Mouse (Mus musculus) embryonic fibroblast, embryonic 13.5 days (primary cell): ENCODE measurements around the gene Rlim. TPM values are rescaled to one million over a fixed set of nuclear protein-coding genes. Genes with fewer than 3 reads are reported as not detected.

Experiments
- H3K27ac ChIP-seq: 2 replicates; pipeline ENCODE4 v1.5.1; 2012; ENCODE audit warnings: low read length, control low read depth, inconsistent platforms; ENCODE audit not compliant: insufficient read depth
- H3K4me1 ChIP-seq: 2 replicates; pipeline ENCODE4 v1.6.1; 2011; ENCODE audit warnings: low read length; ENCODE audit not compliant: control insufficient read depth, insufficient read depth
- H3K4me3 ChIP-seq: 2 replicates; pipeline ENCODE4 v1.5.1; 2011; ENCODE audit warnings: mild to moderate bottlenecking, control low read depth, low read length; ENCODE audit not compliant: insufficient read depth
- CTCF ChIP-seq: IDR thresholded peaks from 2 replicates; pipeline ENCODE4 v1.5.1; 2011; ENCODE audit warnings: mild to moderate bottlenecking, control low read depth, low read length, moderate library complexity, borderline replicate concordance; ENCODE audit not compliant: insufficient read depth
- POLR2A ChIP-seq: IDR thresholded peaks from 2 replicates; pipeline ENCODE4 v1.6.1; 2011; ENCODE audit warnings: low read depth, mild to moderate bottlenecking, control low read depth, low read length, moderate library complexity
- polyA plus RNA-seq: library from polyadenylated mRNA; stranded (reverse); fragments of >200 nt; gene quantifications from 2 replicates; pipeline ENCODE4 v1.2.4, GENCODE M21; 2011; ENCODE audit warnings: low read depth; ENCODE audit not compliant: missing spikeins, insufficient read length

Gene Rlim
- polyA plus RNA-seq, 1 experiment = 90.1 TPM

GRCm38 (mm10) chrX:103981806-103982205 lies 722 bp upstream of the Rlim start:
- TF ChIP-seq CTCF = no peak
- no peak for TF ChIP-seq POLR2A
- H3K4me3 ChIP-seq = no peak overlapping the region
- H3K4me1 ChIP-seq = no peaks in the 10 kb centered on the region
- peak overlapping the region; percentile 84 for H3K27ac ChIP-seq

DNA sequence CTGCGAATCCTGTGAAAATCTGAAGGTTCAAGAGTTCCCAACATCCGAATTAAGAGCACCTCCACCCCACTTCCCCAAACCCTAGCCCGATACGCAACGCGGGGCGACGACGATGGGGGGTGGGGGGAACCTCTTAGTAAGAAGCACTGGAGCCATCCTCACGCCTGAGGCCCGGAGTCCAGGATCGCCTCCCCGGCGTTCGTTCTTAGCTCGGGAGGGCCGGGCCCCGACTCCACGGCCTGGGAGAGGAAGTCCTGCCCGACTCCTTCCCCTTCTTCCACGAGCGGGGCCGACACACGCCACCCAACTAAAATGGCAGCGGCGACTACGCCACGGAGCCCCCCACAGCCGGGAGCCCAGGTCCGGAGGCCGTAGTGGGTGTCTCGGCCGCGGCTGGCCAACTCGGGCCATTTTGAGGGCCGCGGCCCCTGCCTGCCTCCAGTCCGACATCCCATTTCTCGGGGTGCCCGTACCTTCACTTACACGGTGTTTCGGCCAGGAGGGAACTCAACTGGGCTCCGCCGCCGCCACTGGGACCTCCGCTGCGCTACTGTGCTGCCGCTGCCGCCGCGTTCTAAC lies 405 bp downstream of the Rlim start:
- Histone ChIP-seq H3K4me3 (peak overlapping the region; percentile 75), H3K4me1 (no peaks in the 10 kb centered on the region), H3K27ac (peak overlapping the region; percentile 72)
- TF ChIP-seq CTCF (no peak), POLR2A (no peak)

- H3K4me3 ChIP-seq = peak overlapping the region; percentile 75
- TF ChIP-seq CTCF = no peak
- no peak for TF ChIP-seq POLR2A
Observed at GRCm38 (mm10) chrX:103980036-103980435, 1.0 kb downstream of the Rlim start.

GRCm38 (mm10) chrX:103939701-103940100 lies 41.4 kb downstream of the Rlim start:
- Histone ChIP-seq H3K27ac (no peak overlapping the region), H3K4me3 (no peak overlapping the region), H3K4me1 (no peaks in the 10 kb centered on the region)
- TF ChIP-seq CTCF = no peak
- no peak for TF ChIP-seq POLR2A

More at GRCm38 (mm10) chrX:103980036-103980435, 1.0 kb downstream of the Rlim start:
- Histone ChIP-seq H3K4me1 (no peaks in the 10 kb centered on the region), H3K27ac (peak overlapping the region; percentile 72)

DNA sequence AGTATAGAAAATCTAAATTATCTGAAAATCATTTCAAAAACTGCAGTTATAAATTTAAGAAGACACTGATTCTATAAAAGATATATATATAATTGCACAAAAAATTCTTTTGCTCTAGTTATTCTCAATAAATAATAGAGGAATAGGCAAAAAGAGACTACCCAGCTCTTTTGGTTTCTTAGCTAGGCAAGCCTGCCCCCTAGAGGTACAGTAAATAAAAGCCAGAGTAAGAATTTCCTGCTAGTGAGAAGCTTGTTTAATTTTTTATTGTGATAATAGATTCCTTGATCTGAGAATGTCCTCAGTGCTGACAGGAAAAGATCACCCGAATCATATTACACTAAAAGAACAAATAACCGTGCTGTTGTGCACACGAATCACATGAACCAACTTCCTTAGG lies 43.8 kb downstream of the Rlim start:
- H3K27ac ChIP-seq = no peak overlapping the region
- TF ChIP-seq CTCF = no peak
- TF ChIP-seq POLR2A = no peak
- no peaks in the 10 kb centered on the region for H3K4me1 ChIP-seq
- H3K4me3 ChIP-seq = no peak overlapping the region

DNA sequence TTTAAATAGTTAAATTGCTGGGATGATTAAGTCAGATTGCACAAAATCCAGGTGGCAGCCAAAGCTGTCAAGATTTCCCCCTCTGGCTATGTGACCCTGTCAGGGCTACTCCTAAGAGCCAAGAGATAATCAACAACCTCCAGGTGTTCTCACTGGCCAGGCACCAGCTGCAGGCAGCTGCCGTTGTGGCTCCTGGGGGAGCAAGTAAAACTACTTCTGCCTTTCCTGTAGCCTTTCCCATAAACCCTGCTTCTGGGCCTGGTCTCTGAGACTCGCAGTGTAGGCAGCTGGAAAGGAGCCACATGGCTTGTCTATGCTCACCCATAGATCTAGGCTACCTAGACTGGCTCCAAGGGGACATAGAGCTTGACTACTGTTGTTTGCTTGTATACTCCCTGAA lies 58.6 kb downstream of the Rlim start:
- no peaks in the 10 kb centered on the region for H3K4me1 ChIP-seq
- H3K4me3 ChIP-seq = no peak overlapping the region
- H3K27ac ChIP-seq = no peak overlapping the region
- TF ChIP-seq POLR2A (no peak), CTCF (no peak)

DNA sequence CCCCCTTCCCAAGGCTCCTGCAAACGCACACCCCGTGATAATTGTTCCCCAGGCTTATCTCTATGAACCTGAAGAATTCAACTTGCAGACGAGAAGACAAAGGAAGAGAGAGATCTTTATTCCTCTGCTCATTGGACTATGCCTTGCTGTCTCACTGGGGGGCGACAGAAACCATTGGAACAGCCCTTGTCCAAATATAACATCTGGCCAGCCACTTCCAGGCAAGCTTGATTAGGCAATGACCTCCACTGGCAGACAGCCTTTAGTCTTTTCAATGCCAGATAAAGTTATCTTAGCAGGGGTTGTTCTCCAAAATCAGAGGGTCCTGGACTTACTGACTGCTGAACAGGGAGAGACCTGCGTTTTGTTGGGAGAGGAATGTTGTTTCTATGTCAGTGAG lies 62.1 kb downstream of the Rlim start:
- no peak for TF ChIP-seq POLR2A
- no peak for TF ChIP-seq CTCF
- Histone ChIP-seq H3K4me1 (no peaks in the 10 kb centered on the region), H3K4me3 (no peak overlapping the region), H3K27ac (no peak overlapping the region)

- no peak overlapping the region for H3K4me3 ChIP-seq
- no peak overlapping the region for H3K27ac ChIP-seq
- 0 out of 2 replicates have a peak, but pooled peaks have one; percentile 8 for TF ChIP-seq CTCF
- no peak for TF ChIP-seq POLR2A
- no peaks in the 10 kb centered on the region for H3K4me1 ChIP-seq
Observed at GRCm38 (mm10) chrX:103914790-103915189, 66.3 kb downstream of the Rlim start.

Other genes starting within 250 kb of the Rlim start
- gene Slc16a2, start 159.3 kb downstream of the Rlim start, polyA plus RNA-seq = 16.4 and 31.3 TPM in 2 replicates
- 2.1 and 2.4 TPM in 2 replicates for gene Nexmif, start 219.9 kb upstream of the Rlim start, polyA plus RNA-seq